Mouse (Mus musculus): ENCODE results near the gene Vmp1.

The Vmp1 gene

GRCm38 (mm10) chr11:86573646-86574231 lies 109.9 kb downstream of the Vmp1 start:
- in situ Hi-C loops (cut with MboI, MseI) = no loop called here

GRCm38 (mm10) chr11:86572623-86573022 lies 111.0 kb downstream of the Vmp1 start:
- in situ Hi-C loops (cut with MboI, MseI) = no loop called here

- in situ Hi-C loops (cut with MboI, MseI) = no loop called here
These were observed 111.8 kb downstream of the Vmp1 start for GRCm38 (mm10) chr11:86571871-86572270.

GRCm38 (mm10) chr11:86571047-86571855 lies 112.4 kb downstream of the Vmp1 start:
- in situ Hi-C loops (cut with MboI, MseI) = no loop called here

GRCm38 (mm10) chr11:86570261-86570746 lies 113.3 kb downstream of the Vmp1 start:
- in situ Hi-C loops (cut with MboI, MseI) = no loop called here

GRCm38 (mm10) chr11:86568425-86568824 lies 115.2 kb downstream of the Vmp1 start:
- in situ Hi-C loops (cut with MboI, MseI) = loop anchor here (5.0 kb wide), 1 partner anchor 89 kb away; no protein-coding TSS in a partner anchor

GRCm38 (mm10) chr11:86558258-86558657 lies 125.4 kb downstream of the Vmp1 start:
- in situ Hi-C loops (cut with MboI, MseI) = no loop called here

GRCm38 (mm10) chr11:86553525-86553924 lies 130.1 kb downstream of the Vmp1 start:
- in situ Hi-C loops (cut with MboI, MseI) = no loop called here

- in situ Hi-C loops (cut with MboI, MseI) = no loop called here
These were observed 136.2 kb downstream of the Vmp1 start for GRCm38 (mm10) chr11:86547412-86547811.

GRCm38 (mm10) chr11:86545556-86545955 lies 138.1 kb downstream of the Vmp1 start:
- in situ Hi-C loops (cut with MboI, MseI) = no loop called here

GRCm38 (mm10) chr11:86544639-86545299 lies 138.9 kb downstream of the Vmp1 start, which contains the start of the genes Rps6kb1 and Tubd1:
Gene Rps6kb1, minus strand, starts transcription at chr11:86544805.
Gene Tubd1, plus strand, starts transcription at chr11:86544991.
- in situ Hi-C loops (cut with MboI, MseI) = no loop called here

- in situ Hi-C loops (cut with MboI, MseI) = no loop called here
These were observed 139.5 kb downstream of the Vmp1 start for GRCm38 (mm10) chr11:86543960-86544638.

- in situ Hi-C loops (cut with MboI, MseI) = no loop called here
These were observed 140.8 kb downstream of the Vmp1 start for GRCm38 (mm10) chr11:86542851-86543250.

- in situ Hi-C loops (cut with MboI, MseI) = no loop called here
These were observed 143.2 kb downstream of the Vmp1 start for GRCm38 (mm10) chr11:86540476-86540845.

- in situ Hi-C loops (cut with MboI, MseI) = no loop called here
These were observed 143.7 kb downstream of the Vmp1 start for GRCm38 (mm10) chr11:86539716-86540475.

- in situ Hi-C loops (cut with MboI, MseI) = no loop called here
These were observed 144.8 kb downstream of the Vmp1 start for GRCm38 (mm10) chr11:86538786-86539185.

- in situ Hi-C loops (cut with MboI, MseI) = no loop called here
These were observed 149.3 kb downstream of the Vmp1 start for GRCm38 (mm10) chr11:86534201-86534910.

All from regulatory T cell (primary cell).